Mouse (Mus musculus): Measurements from ENCODE around the gene Il34. TPM values are rescaled to one million over a fixed set of nuclear protein-coding genes. Genes with fewer than 3 reads are reported as not detected.

Gene Il34
- polyA plus RNA-seq, 1 experiment from 2014 or later = 8.8 TPM

- 61% methylated on average over 4 of the region's 4 CpGs for WGBS
- peaks cover 20% of the 10 kb centered on the region for H3K4me1 ChIP-seq (ENCODE audit: control insufficient read depth, insufficient read depth, low read depth, low read length)
- no peaks in the 10 kb centered on the region for H3K27me3 ChIP-seq (replicated peaks; ENCODE audit: control insufficient read depth, insufficient read depth, low read length)
- H3K9me3 ChIP-seq (ENCODE audit: control insufficient read depth, low read length) = no peaks in the 10 kb centered on the region
- ATAC-seq = 0 out of 2 replicates have a peak, but pooled peaks have one; percentile 9
- no peak overlapping the region for H3K4me3 ChIP-seq (ENCODE audit: low read length)
- H3K36me3 ChIP-seq (ENCODE audit: control insufficient read depth, insufficient read depth, low read length) = no peaks in the 10 kb centered on the region; the same call in none of the 2 replicates
- H3K9ac ChIP-seq (ENCODE audit: low read depth, low read length) = peak overlapping the region; percentile 14; the same call in 1 of the 2 replicates
- peak overlapping the region; percentile 73 for H3K27ac ChIP-seq (ENCODE audit: low read depth, low read length)
- H3K4me2 ChIP-seq (ENCODE audit: low read length) = no peak overlapping the region
Measured at GRCm38 (mm10) chr8:110694826-110695225, 110.9 kb downstream of the Il34 start.

- Histone ChIP-seq H3K36me3 (ENCODE audit: control insufficient read depth, insufficient read depth, low read length) (no peaks in the 10 kb centered on the region; the same call in 1 of the 2 replicates), H3K27me3 (replicated peaks; ENCODE audit: control insufficient read depth, insufficient read depth, low read length) (no peaks in the 10 kb centered on the region), H3K4me2 (ENCODE audit: low read length) (no peak overlapping the region), H3K27ac (ENCODE audit: low read depth, low read length) (peak overlapping the region; percentile 73; the same call in 1 of the 2 replicates), H3K9ac (ENCODE audit: low read depth, low read length) (no peak overlapping the region), H3K4me3 (ENCODE audit: low read length) (no peak overlapping the region), H3K4me1 (ENCODE audit: control insufficient read depth, insufficient read depth, low read depth, low read length) (peaks cover 20% of the 10 kb centered on the region), H3K9me3 (ENCODE audit: control insufficient read depth, low read length) (no peaks in the 10 kb centered on the region)
- ATAC-seq = no peak
- WGBS = 78% methylated on average over 5 of the region's 5 CpGs
Measured at GRCm38 (mm10) chr8:110694226-110694625, 111.5 kb downstream of the Il34 start.

Other genes starting within 250 kb of the Il34 start
- gene Vac14, start 187.3 kb downstream of the Il34 start, polyA plus RNA-seq (2015; fragmentation: Nextera tagmentation; extraction: Ambion mirVana) = 29.9 and 31.2 TPM in 2 replicates
- 26.4 and 28.8 TPM in 2 replicates for gene Mtss1l, start 84.4 kb downstream of the Il34 start, polyA plus RNA-seq (2015; fragmentation: Nextera tagmentation; extraction: Ambion mirVana)
- gene Cog4, start 40.7 kb upstream of the Il34 start, polyA plus RNA-seq (2015; fragmentation: Nextera tagmentation; extraction: Ambion mirVana) = 74.1 and 77.4 TPM in 2 replicates
- gene Sf3b3, start 40.9 kb upstream of the Il34 start, polyA plus RNA-seq (2015; fragmentation: Nextera tagmentation; extraction: Ambion mirVana) = 78.4 and 92.3 TPM in 2 replicates
- gene Fuk, start 96.6 kb upstream of the Il34 start, polyA plus RNA-seq (2015; fragmentation: Nextera tagmentation; extraction: Ambion mirVana) = 7.2 and 8.1 TPM in 2 replicates
- 23.5 and 26.5 TPM in 2 replicates for gene St3gal2, start 114.0 kb upstream of the Il34 start, polyA plus RNA-seq (2015; fragmentation: Nextera tagmentation; extraction: Ambion mirVana)
- gene Ddx19a, start 191.9 kb upstream of the Il34 start, polyA plus RNA-seq (2015; fragmentation: Nextera tagmentation; extraction: Ambion mirVana) = 10.1 and 12.8 TPM in 2 replicates
- 6.7 and 6.9 TPM in 2 replicates for gene Ddx19b, start 225.8 kb upstream of the Il34 start, polyA plus RNA-seq (2015; fragmentation: Nextera tagmentation; extraction: Ambion mirVana)
- 92.2 and 94.7 TPM in 2 replicates for gene Aars, start 227.2 kb upstream of the Il34 start, polyA plus RNA-seq (2015; fragmentation: Nextera tagmentation; extraction: Ambion mirVana)

All from hindbrain, embryonic 16.5 days (tissue).